Mouse (Mus musculus) frontal cortex, postnatal 10 days (tissue): ENCODE data around the gene Plekhm3.
A peak's percentile ranks its signal among the peaks of the same experiment; 100 is the strongest.

ENCODE experiments used
- DNase-seq, 2 experiments: peaks; one replicate each; pipeline ENCODE4 v3.0.0; 2022; ENCODE audit warnings: low spot score in 2 of 2, mixed read lengths in 1 of 2

Gene Plekhm3

GRCm38 (mm10) chr1:64827434-64827833 lies 129.2 kb downstream of the Plekhm3 start:
- DNase-seq, result no peak

- DNase-seq, result no peak
These were observed 130.1 kb downstream of the Plekhm3 start for GRCm38 (mm10) chr1:64826348-64827103.

- no peak for DNase-seq
These were observed 133.1 kb downstream of the Plekhm3 start for GRCm38 (mm10) chr1:64823564-64823963.

- no peak for DNase-seq
These were observed 138.9 kb downstream of the Plekhm3 start for GRCm38 (mm10) chr1:64817709-64818108.

- DNase-seq, result no peak
These were observed 143.4 kb downstream of the Plekhm3 start for GRCm38 (mm10) chr1:64813182-64813581.

DNA sequence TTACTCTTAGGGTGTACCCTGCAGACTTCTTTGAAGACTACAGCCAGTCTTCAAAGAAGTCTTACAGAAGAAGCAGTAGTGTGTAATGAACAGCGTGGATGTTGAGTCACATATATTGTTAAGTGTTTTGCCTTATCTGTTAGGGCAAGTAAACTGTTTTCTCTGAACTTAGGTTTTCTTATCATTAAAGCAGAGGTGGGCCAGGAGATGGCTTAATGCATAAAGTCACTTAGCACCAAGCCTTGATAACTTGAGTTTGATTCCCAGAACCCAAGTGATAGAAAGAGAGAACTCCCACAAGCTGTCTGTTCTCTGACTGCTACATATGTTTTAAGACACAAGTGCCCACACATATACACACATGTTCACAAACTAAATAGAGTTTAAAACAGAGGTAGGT lies 144.7 kb downstream of the Plekhm3 start:
- DNase-seq, result no peak

- no peak for DNase-seq
These were observed 147.5 kb downstream of the Plekhm3 start for GRCm38 (mm10) chr1:64809085-64809484.

- DNase-seq, result no peak
These were observed 148.9 kb downstream of the Plekhm3 start for GRCm38 (mm10) chr1:64807766-64808165.

GRCm38 (mm10) chr1:64805217-64805616 lies 151.4 kb downstream of the Plekhm3 start:
- DNase-seq, result no peak

- DNase-seq, result no peak
These were observed 154.0 kb downstream of the Plekhm3 start for GRCm38 (mm10) chr1:64802631-64803030.

DNA sequence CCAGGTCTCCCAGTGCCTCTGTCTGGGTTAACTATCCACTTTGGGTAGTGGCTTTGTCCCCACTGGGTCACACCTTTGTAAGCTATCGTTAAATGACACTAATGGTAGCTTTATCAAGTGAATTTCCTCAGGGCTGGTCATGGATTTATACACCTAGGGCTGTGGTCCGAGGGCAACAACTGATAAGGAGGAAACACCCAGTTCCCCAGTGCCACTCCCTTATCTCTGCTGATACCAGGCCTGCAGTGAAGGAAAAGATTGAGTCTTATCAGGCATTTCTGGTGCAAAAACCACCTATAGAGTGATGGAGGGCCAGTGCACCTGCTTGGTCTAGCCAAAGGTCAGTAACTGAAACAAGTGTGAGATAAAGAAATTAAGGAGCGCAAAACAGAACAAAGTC lies 159.0 kb downstream of the Plekhm3 start:
- DNase-seq, result no peak

DNA sequence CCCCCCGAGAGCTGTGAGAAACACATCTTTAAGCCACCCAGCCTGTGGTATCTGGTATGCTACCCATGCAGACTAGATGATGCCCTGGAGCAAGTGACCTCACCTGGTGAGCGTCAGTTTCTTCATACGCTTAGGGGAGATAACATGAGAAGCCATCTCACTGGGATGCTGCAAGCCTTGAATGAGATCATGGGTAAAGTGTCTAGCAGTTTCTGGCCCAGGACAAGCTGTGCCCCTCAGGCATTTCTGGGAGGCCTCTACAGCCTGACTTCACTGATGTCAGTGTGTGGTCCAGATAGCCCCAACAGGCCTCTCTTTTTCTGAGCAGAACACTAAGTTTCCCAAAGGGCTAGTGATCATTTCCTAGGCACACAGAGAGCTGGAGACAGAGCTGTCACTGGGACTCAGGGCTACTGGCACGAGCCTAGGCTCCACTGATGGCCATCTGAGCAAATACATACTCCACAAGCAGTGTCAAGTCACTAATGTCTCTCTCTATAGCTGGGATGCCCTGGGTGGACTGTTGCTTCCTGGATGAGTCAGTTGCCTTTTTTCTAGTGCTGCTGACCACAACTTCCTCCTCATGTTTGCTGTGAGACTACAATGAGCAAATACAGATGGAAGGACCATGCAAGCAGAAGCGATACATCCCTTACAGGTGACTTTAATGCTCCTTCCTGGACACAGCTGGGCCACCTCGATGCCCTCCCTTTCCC lies 159.6 kb downstream of the Plekhm3 start:
- no peak for DNase-seq

- DNase-seq, result no peak
These were observed 161.2 kb downstream of the Plekhm3 start for GRCm38 (mm10) chr1:64795284-64796040.

DNA sequence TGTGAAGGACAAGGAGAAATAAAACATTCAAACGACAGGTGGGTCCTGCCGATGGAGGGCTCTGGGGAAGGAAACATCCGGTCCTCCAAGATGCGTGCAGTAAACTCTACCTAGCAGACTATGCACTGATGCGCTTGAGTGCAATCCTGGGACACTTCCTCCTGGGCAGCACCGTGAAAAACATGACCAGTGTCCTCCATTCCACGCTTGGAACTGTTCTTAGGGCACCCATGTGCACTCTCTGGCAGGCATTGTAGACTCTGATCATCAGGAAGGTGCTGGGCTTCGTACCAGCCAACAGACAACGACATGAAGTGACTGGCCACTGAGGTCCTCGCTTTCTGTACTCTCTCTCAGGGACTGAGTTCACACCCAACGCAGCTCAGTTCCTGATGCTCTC lies 162.5 kb downstream of the Plekhm3 start:
- DNase-seq, result no peak

DNA sequence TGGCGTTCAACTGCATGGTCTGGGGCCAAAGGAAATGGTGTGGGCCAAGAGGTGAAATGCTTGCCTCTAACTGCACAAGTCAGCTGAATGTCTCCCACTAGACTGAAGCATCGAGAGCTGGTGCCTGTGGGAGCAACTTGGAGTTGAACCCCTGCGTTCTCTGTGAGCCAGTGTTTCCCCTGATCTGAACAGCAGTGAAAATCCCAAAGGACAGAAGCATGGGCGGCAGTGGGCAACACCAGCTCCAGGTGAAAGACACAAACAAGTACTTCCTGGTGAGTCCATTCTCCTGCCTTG lies 163.4 kb downstream of the Plekhm3 start:
- no peak for DNase-seq

GRCm38 (mm10) chr1:64792521-64793233 lies 163.9 kb downstream of the Plekhm3 start:
- DNase-seq, result no peak

DNA sequence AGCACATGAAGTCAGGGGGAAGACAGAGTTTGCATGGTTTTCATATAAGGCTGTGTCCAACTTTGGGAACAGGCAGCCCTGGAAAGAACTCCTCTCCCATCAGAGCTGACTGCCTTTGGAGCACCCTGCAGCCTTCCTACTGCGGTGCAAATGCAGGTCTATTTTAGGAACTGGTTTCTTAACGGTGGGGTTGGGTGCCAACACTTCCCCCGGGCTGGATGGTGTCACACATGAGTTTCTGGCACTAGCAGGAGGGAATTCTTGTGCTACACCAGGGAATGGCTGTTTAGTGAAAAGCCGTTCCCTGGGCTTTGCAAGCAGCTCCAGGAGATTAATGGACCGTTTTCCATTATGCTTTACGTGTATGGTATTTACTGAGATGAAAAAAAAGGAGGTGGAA lies 164.8 kb downstream of the Plekhm3 start:
- DNase-seq, result peak; percentile 45 to 71

GRCm38 (mm10) chr1:64790806-64791790 lies 165.5 kb downstream of the Plekhm3 start:
- DNase-seq, result no peak

- DNase-seq, result no peak
These were observed 168.7 kb downstream of the Plekhm3 start for GRCm38 (mm10) chr1:64787701-64788515.

- DNase-seq, result no peak
These were observed 176.8 kb downstream of the Plekhm3 start for GRCm38 (mm10) chr1:64779863-64780262.
